Mouse (Mus musculus) adrenal gland, postnatal 4 days (tissue): ENCODE measurements at regions not wholly inside any gene's neighbourhood (a gene's known extent, or its start where the extent isn't known, plus 50 kb on each side); places are given as distances from the start of the nearest gene placed in this dataset.

Source experiments
- DNase-seq, 2 experiments: peaks; one replicate each; pipeline ENCODE4 v3.0.0; 2021 to 2022; ENCODE audit warnings: low spot score in 2 of 2, mixed read lengths in 2 of 2

- DNase-seq = no peak
These were observed 421.2 kb downstream of the Btg1 start for GRCm38 (mm10) chr10:97038025-97038424.

DNA sequence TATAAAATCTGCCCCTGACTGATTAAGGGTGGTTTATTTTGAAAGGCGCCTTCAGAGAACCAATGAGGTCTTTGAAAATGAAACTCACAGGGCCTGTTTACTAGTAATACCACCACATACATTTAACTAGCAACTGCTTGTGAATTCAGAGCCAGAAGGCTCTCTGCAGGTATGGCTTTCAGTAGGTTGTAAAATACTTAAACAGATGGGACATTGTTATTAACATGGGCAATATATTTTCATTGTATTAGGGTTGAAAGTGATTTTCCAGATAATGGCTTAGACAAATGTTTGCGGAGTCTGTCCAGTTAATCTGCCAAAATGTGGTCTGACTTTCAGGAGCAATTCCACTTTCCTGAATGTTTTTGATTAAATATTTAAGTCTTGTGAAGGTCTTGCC is 430.8 kb downstream of the Btg1 start:
- DNase-seq = no peak

- DNase-seq = no peak
These were observed 431.2 kb downstream of the Btg1 start for GRCm38 (mm10) chr10:97047996-97048395.

DNA sequence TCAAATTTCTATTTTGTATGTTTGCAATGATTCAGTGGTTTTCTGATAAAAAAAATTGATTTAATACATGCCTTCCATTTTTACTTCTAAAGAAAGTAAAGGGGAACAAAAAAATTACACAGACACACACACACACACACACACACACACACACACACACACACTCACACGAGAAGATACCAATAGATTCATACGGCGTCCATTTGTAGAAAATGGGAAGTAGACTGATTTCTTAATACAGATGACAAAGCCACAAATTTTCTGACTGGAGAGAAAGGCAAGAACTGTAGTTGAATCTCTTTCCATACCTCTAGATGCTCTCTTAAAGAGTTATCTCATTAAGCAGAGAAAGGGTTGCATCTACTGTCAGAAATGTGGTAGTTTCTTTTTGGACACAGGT is 424.9 kb upstream of the Dcn start:
- DNase-seq = no peak

DNA sequence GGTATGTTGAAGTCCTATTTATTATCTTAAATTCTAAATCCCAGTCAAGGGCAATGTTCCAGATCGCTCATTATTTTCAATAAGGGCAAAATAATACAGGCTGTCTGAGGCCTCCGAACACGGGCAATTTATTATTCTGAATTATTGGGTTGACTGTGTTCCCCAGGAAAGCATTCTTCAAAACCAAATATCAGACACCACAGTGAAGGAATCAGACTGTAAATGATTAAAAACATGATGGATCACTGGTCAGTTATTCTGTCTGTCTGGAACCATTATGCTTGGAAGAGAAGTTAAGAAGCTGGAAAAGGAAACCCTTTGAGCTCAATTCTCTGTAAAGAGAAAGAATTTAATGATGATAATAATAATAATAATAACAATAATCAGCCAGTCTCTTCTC is 417.4 kb upstream of the Dcn start:
- DNase-seq = no peak

GRCm38 (mm10) chr10:97064546-97064945 is 414.9 kb upstream of the Dcn start:
- DNase-seq = no peak

DNA sequence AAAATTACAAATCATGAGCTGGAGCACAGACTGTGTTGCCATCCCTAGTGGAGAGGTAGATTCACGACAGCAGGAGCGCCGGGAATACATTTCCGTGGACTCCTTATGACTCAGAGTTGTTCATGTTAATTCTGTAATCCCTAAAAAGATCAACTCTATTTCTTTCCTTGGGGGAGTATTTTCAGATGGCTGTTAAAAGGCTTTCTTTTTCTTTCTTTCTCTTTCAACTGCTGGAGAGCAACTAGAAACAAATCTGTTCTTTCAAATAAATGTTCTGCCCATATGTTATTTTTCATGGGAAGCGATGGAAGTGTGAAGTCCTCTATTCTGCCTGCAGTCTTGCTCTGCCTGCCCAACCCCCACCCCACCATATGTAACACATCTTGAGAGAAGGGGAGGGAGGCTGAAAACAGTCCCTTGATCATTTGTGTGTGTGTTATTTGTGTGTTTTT is 401.4 kb upstream of the Dcn start:
- DNase-seq = no peak

DNA sequence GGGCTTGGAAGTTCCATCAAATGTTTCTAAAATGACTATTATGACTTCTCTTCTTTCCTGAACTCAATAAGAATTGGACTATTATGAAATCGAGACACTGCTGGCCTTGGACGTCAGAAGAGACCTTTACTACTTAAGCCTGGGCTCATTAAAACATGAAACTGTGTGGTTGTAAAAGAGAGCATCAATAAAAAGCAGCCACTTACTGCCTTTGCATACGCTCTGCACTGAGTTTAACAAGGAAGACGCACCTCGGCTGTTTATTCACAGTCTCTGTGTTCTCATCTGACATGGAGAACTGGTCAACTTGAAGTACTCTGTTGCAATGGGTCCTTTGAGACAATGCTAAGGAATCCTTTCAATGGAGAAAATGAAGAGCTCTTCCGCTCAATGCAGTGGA is 399.8 kb upstream of the Dcn start:
- no peak for DNase-seq

- DNase-seq = no peak
These were observed 392.1 kb upstream of the Dcn start for GRCm38 (mm10) chr10:97087286-97087685.

- no peak for DNase-seq
These were observed 389.2 kb upstream of the Dcn start for GRCm38 (mm10) chr10:97090254-97090653.

DNA sequence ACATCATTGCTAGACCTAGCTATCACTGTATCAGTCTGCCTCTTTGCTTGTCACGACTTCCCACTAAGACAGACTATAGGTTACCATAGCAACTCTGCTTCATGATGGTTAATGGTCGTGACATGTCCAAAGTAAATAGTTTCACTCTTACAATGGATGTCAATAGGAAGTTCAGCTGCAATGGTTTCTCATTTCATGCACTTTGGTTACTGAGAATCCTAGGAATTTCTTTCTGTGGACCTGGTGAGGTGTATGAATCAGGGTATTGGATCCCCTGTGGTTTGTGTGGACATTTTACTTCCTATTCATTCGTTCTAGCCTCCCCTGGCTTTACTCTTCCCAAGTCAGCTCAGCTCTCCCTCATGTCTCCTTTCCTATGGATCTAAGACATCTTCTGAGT is 385.5 kb upstream of the Dcn start:
- DNase-seq = no peak

DNA sequence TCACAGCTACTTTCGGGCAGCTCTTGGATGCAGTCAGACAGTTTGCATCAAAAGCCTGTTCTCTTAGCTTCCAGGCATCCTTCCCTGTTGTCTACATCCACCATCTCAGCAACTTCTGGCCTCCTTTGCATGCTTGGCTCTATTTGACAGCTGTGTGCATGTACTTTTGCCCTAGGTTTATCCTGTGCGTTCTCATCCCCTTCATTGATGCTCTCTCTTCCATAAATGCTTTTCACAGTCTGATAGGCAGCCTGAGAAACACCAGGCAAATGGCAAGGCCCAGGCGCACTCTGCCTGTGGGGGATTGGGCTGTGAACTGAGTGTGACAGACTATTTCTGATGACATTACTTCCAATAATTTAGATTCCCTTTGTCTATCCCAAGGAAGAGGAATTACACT is 364.9 kb upstream of the Dcn start:
- DNase-seq = no peak

DNA sequence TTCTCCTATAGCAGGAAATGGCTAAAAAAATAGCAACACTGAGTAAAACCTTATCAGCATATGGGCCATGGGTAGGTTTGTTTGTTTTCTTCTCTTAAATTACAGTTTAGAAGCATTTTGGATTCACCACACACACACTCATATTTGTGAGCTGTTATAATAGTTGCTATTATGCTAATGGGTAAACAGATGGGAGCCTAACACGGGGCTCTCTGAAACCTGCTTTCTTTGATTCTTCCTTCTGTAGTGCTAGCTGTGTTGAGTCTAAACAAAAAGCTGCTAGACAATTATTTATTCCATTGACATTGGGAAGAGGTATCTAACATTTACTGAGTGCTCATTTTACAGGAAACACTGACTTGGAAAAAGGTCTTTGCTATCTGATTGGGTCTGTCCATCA is 356.7 kb upstream of the Dcn start:
- no peak for DNase-seq

- no peak for DNase-seq
These were observed 337.8 kb upstream of the Dcn start for GRCm38 (mm10) chr10:97141561-97141960.

GRCm38 (mm10) chr10:97158561-97159395 is 320.6 kb upstream of the Dcn start:
- DNase-seq = no peak

GRCm38 (mm10) chr10:97159396-97159760 is 320.0 kb upstream of the Dcn start:
- no peak for DNase-seq

DNA sequence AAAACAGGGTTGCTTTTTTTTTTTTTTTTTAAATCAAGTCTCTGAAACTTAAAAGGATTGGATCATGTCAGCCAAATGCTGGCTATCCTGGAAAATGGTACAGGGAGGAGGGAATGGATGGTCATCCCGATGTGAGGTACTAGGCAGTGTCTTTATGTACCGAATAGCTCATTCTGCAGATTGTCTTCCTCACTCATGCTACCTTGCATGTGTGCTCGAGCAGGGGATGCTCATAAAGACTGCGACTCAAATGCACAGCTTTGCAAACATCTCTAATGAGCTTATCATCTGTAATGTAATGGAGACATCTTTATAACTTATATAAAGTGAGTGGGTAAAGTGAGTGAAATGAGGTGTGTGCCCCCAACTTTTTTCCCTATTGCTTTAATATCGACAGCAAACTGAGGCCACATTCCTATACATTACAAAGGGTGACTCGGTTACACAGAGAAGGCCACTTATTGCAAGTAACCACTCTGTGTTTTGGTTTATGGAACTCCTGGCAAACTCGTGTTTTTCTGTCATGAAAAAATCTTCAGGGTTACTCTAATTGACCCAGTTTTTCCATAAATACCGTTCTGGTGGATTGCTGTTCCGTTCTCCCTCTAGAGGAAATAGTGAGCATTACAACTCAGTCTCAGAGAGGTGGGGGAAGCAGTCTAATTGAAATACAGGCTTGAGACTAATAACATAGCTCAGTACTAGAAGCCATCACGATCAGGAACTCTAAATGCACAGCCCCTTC is 319.4 kb upstream of the Dcn start:
- DNase-seq = no peak

GRCm38 (mm10) chr10:97160892-97161291 is 318.5 kb upstream of the Dcn start:
- DNase-seq = no peak

GRCm38 (mm10) chr10:97178468-97178867 is 300.9 kb upstream of the Dcn start:
- no peak for DNase-seq

- DNase-seq = no peak
These were observed 289.7 kb upstream of the Dcn start for GRCm38 (mm10) chr10:97189696-97190095.

GRCm38 (mm10) chr10:97211238-97211695 is 268.1 kb upstream of the Dcn start:
- no peak for DNase-seq

DNA sequence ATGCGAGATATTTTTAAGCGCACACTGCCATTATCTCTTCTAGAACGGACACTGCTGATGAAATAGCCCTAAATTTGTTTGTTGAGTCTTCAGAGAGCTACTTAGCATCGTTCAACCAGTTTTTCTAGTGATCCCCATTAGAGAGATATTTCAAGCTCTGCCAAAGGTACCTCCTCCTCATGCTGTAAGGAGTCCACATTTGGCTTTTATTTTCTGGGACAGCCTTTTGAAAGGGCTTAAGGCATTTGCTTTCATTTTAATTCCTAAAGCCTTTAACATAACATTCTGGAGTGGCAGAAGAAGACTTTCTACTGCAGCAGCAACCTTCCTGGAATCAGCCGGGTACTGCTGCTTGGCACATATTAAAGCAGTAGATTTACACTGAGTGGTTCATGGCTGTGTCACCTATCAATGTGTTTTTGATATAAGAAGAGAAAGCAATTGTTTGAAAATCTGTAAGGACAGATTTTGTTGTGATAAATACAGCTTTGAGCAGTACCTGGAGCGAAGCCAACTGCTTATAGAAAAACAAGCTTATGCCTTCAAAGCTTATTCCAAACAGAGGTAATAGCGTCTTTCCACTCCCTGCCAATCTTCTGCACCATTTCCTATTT is 267.5 kb upstream of the Dcn start:
- no peak for DNase-seq
